Mouse (Mus musculus) c-Kit-positive CD71-positive TER-119-positive erythroid progenitor cells, embryonic 14.5 days (primary cell): Measurements from ENCODE around the gene Fut9.

ENCODE experiments used
- DNase-seq: peaks from one replicate; pipeline ENCODE4 v3.0.0-alpha.2; 2013; ENCODE audit warnings: low spot score

The Fut9 gene

DNA sequence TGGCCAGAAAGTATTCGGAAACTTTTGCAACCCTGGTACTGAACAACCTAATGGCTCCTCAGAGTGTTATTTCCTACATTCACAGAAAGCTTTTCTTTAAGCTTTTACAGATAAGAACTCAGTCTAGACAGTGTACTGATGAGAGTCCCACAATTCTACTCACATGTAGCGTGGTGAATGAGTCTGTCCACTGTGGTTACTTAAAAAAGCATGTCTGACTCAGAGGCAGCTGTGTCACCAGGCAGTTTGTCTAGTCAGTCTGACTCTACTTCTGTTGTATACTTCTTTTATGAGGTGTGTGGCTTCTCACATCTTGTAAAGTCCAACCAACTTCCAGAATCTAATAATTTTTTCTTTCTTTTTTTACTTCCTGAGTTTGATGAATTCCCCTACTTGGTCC lies 154.5 kb downstream of the Fut9 start:
- no peak for DNase-seq

DNA sequence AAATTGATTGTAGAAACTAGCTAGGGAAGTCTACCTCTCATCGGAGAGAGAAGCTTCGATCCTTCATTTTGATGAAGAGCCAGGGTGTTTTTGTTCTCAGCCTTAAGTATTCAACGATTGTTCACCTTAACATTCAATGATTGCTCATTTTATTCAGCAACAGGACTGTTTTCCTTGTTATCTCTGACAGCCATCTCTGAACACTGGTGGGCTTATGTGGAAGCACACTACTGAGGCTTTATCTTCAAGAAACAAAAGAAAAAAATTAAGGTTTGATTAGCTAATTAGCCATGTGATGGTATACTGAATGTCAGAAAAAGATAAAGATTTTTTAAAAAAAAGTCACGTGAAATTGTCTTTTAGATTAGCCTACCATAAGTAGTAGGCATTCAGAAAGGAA lies 158.1 kb downstream of the Fut9 start:
- no peak for DNase-seq

DNA sequence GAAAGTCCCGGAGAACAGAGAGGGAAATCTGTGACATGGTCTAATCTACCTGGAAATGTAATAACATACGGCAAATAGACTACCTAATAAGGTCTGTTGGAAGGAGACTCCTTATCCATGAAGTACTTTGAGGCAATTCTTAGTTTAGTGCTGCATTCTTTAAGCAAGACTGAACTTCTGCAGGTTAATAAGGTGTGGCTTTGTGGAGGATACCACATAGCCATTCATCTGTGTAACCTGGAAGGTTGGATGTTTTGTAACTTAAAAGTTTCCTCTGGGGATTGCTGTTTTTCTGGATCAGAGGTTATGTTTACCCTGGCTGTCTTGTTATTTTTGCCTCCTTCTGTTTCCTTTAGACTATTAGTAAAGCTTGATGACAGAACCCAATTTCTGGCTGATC lies 166.8 kb downstream of the Fut9 start:
- DNase-seq: no peak

DNA sequence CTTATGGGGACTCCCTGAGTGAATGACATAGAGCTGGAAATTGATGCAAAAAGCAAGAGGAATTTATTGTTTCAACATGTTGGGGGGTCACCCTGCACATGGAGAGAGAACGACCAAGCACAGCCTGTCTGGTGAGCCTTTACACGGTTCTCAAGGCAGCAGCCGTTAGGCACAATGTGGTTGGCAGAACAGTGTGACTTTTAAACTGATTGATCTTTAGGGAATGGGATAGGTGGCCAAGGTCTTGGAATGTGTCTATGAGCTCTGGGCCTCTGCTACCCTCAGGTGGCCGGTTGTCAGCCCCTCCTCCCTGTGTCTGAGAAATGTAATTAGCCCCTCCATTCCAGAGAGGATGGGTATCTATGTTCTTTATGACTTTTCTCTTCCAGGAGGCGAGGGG lies 171.9 kb downstream of the Fut9 start:
- no peak for DNase-seq

DNA sequence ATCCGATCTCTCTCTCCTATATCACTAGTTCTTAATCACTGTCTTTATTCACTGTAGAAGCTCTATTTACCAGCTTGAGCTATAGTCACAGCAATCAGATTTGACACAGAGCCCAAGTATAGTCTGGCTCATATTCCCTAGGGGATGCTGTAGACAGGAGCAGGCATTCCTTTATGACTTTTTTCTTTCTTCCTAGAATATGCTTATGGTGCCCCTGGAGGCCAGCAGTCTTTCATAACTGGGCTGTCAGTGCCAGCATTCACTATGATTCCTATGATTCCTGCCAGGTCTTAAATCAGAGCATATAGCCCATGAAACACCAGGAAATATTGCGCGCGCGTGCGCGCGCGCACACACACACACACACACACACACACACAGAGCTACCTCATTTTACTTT lies 172.6 kb downstream of the Fut9 start:
- no peak for DNase-seq

DNA sequence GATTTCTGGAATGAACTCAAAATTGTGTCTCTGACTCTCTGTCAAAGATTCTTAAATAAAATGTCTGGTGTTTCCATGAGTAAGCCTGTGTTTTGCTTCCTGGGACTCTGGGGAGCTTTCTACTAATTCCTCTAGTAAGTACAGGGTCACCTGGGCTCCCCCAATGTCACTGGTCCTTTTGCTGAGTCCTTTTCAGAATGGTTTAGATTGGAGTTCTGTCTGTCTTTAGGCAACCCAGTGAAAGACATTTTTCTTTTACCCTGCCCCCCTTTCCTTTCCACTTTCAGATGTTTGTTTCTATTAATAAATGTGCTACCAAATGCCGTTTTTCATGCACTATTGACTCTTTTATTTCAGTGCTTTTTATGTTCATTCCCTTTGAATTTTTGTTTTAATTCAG lies 173.0 kb downstream of the Fut9 start:
- DNase-seq: no peak

DNA sequence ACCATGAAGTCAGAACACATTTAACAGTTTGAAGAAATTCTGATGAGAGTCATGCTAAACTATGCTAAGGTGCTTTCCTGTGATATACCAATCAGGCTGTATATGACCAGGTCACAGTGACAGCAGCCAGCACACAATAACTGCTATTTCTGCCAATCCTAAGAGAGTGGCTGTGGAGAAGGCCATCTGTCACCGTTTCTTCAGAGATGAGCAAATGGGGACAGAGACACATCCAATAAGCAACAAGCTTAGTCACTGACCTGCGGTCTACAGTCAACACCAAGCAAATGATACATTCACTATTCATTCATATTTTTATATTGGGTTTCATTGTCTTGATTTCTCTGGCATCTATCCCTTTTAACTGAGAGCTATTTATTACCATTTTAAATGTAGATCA lies 176.9 kb downstream of the Fut9 start:
- no peak for DNase-seq

DNA sequence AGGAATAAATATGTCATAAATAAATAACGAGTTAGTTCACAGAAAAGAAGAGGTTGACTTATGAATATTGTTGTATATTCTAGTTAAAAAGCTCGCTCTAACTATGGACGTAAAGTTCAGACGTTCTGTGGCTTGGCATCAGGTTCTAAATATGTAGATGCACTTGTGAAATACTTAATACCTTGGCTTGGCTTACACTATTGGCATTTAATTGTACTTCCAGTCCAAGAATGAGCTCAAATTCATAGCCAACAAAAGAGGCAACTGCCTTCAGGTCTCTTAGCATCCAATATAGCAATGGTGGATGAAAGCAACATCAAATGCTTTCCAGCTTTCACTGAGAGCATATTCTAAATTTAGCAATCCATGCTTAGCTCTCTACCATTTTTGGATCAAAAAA lies 182.7 kb downstream of the Fut9 start:
- no peak for DNase-seq

DNA sequence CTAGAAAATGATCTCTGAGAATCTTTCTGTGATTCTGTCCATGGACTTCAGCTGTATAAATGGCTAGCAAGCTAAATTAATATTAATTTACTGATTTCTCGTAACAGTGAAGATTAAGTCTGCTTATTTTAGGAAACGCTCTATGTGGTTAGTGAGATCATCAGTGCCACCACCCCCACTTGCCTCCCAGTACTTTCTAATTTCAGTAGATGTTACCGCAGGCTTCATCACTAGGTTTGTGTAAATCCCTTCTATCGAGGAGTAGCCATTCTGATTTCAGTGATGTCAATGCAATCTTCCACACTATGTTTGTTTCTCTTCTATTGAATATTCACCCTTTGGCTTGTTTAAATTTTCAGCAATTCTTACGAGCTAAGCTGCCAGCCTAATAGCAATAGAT lies 186.6 kb downstream of the Fut9 start:
- no peak for DNase-seq

DNA sequence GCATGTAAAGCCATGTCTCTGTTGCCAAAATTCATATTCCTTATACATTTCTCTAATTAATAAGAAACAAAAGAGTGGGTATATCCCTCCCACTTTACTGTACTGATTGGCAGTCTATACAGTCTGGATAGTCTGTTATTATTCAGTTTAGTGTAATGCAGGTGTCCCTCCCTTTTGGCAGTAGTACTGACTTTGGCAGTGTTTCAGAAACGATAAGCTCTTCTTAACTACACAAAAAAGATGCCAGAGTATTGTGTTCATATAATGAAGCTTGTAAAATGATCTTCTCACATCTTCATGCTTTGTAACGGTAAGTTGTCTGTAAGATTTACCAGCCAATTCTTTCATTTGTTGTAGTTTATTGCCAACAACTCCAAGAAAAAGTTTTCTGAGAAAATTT lies 189.6 kb downstream of the Fut9 start:
- no peak for DNase-seq

DNA sequence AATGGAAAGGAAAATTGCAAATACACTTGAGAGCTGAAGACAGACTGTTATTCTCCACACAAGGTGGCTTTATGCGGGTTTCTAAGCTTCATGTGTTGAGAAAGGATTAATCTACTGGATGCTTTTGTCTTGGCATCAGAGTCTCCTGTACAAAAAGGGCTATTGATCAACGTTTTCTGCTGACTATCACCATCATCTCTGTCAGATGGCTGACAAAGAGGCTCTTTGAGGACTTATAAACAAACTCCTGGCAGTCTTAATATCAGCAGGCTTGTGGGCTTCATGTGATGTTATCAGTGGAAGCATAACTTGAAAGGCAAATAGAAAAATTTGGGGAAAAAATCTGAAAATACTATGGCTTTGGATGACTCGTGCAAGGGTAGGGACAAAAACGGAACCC lies 206.8 kb downstream of the Fut9 start:
- no peak for DNase-seq
